Mouse (Mus musculus): ENCODE data around the gene Duoxa2.

GRCm38 (mm10) chr2:122264690-122265089 lies 34.0 kb upstream of the Duoxa2 start:
- TF ChIP-seq CTCF (IDR thresholded peaks at IDR 0.05; ENCODE audit: borderline replicate concordance, insufficient read depth, low read depth, low read length), result no peak
- no peak for TF ChIP-seq POLR2A (IDR thresholded peaks at IDR 0.05; ENCODE audit: borderline replicate concordance, insufficient read depth, low read length)
